Mouse (Mus musculus) erythroblast, adult 5-6 weeks (primary cell): ENCODE results near the gene Ms4a13. TPM values are rescaled to one million over a fixed set of nuclear protein-coding genes. Genes with fewer than 3 reads are reported as not detected.

Experiments used
- total RNA-seq, 2 experiments: library from RNA; stranded (forward) in 1 of 2; stranded (reverse) in 1 of 2; fragments of 150-400 nt in 1 of 2; fragments of 200-764, 138-1000 nt in 1 of 2; gene quantifications; 2 replicates each; pipeline versions ENCODE4 v1.2.3 to v1.2.4; 2015 to 2017; ENCODE audit warnings: low replicate concordance in 2 of 2

Ms4a13 gene
- total RNA-seq, 2 experiments from 2014 or later, result 0.60 TPM; not detected in 1

Other genes with a start within 250 kb of the Ms4a13 start
- 3.1 and 9.6 TPM in 2 replicates for gene Ccdc86, start 247.5 kb downstream of the Ms4a13 start, total RNA-seq (2015; ENCODE audit: low replicate concordance)
- gene Ccdc86, start 247.5 kb downstream of the Ms4a13 start, total RNA-seq (2017; ENCODE audit: low replicate concordance), result 0.28 and 1.5 TPM in 2 replicates
- not detected in 2 replicates for gene Ms4a10, start 222.1 kb downstream of the Ms4a13 start, total RNA-seq (2015; ENCODE audit: low replicate concordance)
- not detected in 2 replicates for gene Ms4a10, start 222.1 kb downstream of the Ms4a13 start, total RNA-seq (2017; ENCODE audit: low replicate concordance)
- gene Ms4a15, start 203.5 kb downstream of the Ms4a13 start, total RNA-seq (2015; ENCODE audit: low replicate concordance), result not detected in 2 replicates
- gene Ms4a15, start 203.5 kb downstream of the Ms4a13 start, total RNA-seq (2017; ENCODE audit: low replicate concordance), result 1.5 TPM in 1 of 2 replicates, not detected in the other
- gene Ms4a18, start 178.7 kb downstream of the Ms4a13 start, total RNA-seq (2015; ENCODE audit: low replicate concordance), result not detected in 2 replicates
- gene Ms4a18, start 178.7 kb downstream of the Ms4a13 start, total RNA-seq (2017; ENCODE audit: low replicate concordance), result not detected in 2 replicates
- 5.4 and 9.6 TPM in 2 replicates for gene Ms4a8a, start 115.6 kb downstream of the Ms4a13 start, total RNA-seq (2015; ENCODE audit: low replicate concordance)
- gene Ms4a8a, start 115.6 kb downstream of the Ms4a13 start, total RNA-seq (2017; ENCODE audit: low replicate concordance), result 0.34 and 5.2 TPM in 2 replicates
- not detected in 2 replicates for gene 1700017D01Rik, start 65.9 kb downstream of the Ms4a13 start, total RNA-seq (2015; ENCODE audit: low replicate concordance)
- 0.14 TPM in 1 of 2 replicates, not detected in the other for gene 1700017D01Rik, start 65.9 kb downstream of the Ms4a13 start, total RNA-seq (2017; ENCODE audit: low replicate concordance)
- not detected in 2 replicates for gene 1700025F22Rik, start 31.4 kb downstream of the Ms4a13 start, total RNA-seq (2015; ENCODE audit: low replicate concordance)
- not detected in 2 replicates for gene 1700025F22Rik, start 31.4 kb downstream of the Ms4a13 start, total RNA-seq (2017; ENCODE audit: low replicate concordance)
- gene Ms4a12, start 35.7 kb upstream of the Ms4a13 start, total RNA-seq (2015; ENCODE audit: low replicate concordance), result not detected in 2 replicates
- not detected in 2 replicates for gene Ms4a12, start 35.7 kb upstream of the Ms4a13 start, total RNA-seq (2017; ENCODE audit: low replicate concordance)
- gene Ms4a1, start 69.5 kb upstream of the Ms4a13 start, total RNA-seq (2015; ENCODE audit: low replicate concordance), result not detected in 2 replicates
- gene Ms4a1, start 69.5 kb upstream of the Ms4a13 start, total RNA-seq (2017; ENCODE audit: low replicate concordance), result 0.60 TPM in 1 of 2 replicates, not detected in the other
- gene Ms4a5, start 87.1 kb upstream of the Ms4a13 start, total RNA-seq (2015; ENCODE audit: low replicate concordance), result not detected in 2 replicates
- gene Ms4a5, start 87.1 kb upstream of the Ms4a13 start, total RNA-seq (2017; ENCODE audit: low replicate concordance), result not detected in 2 replicates
- gene Ms4a14, start 117.7 kb upstream of the Ms4a13 start, total RNA-seq (2015; ENCODE audit: low replicate concordance), result not detected in 2 replicates
- gene Ms4a14, start 117.7 kb upstream of the Ms4a13 start, total RNA-seq (2017; ENCODE audit: low replicate concordance), result 0.26 TPM in 1 of 2 replicates, not detected in the other
- 3.3 TPM in 1 of 2 replicates, not detected in the other for gene Ms4a7, start 139.4 kb upstream of the Ms4a13 start, total RNA-seq (2015; ENCODE audit: low replicate concordance)
- gene Ms4a7, start 139.4 kb upstream of the Ms4a13 start, total RNA-seq (2017; ENCODE audit: low replicate concordance), result 8.4 and 23.1 TPM in 2 replicates
- gene Ms4a4a, start 178.8 kb upstream of the Ms4a13 start, total RNA-seq (2015; ENCODE audit: low replicate concordance), result 7.9 TPM in 1 of 2 replicates, not detected in the other
- not detected in 2 replicates for gene Ms4a4a, start 178.8 kb upstream of the Ms4a13 start, total RNA-seq (2017; ENCODE audit: low replicate concordance)
- gene Ms4a4c, start 208.0 kb upstream of the Ms4a13 start, total RNA-seq (2015; ENCODE audit: low replicate concordance), result 13.0 and 20.8 TPM in 2 replicates
- gene Ms4a4c, start 208.0 kb upstream of the Ms4a13 start, total RNA-seq (2017; ENCODE audit: low replicate concordance), result 17.3 and 17.6 TPM in 2 replicates
- gene Ms4a4b, start 246.8 kb upstream of the Ms4a13 start, total RNA-seq (2015; ENCODE audit: low replicate concordance), result 6.5 and 8.4 TPM in 2 replicates
- 1.4 and 7.5 TPM in 2 replicates for gene Ms4a4b, start 246.8 kb upstream of the Ms4a13 start, total RNA-seq (2017; ENCODE audit: low replicate concordance)